Mouse (Mus musculus) T-cell, adult 2 months (primary cell): ENCODE measurements around the gene Atp6v1e2.

Experiments
- DNase-seq: peaks from one replicate; pipeline ENCODE4 v3.0.0; 2022; ENCODE audit warnings: low spot score

Gene Atp6v1e2

GRCm38 (mm10) chr17:86964502-86964901 lies 16.8 kb upstream of the Atp6v1e2 start:
- no peak for DNase-seq

GRCm38 (mm10) chr17:86964041-86964440 lies 16.3 kb upstream of the Atp6v1e2 start:
- no peak for DNase-seq

- DNase-seq: no peak
These were observed 15.8 kb upstream of the Atp6v1e2 start for GRCm38 (mm10) chr17:86963586-86963902.

- DNase-seq: peak; percentile 46
These were observed 15.3 kb upstream of the Atp6v1e2 start, which contains the start of gene Rhoq for GRCm38 (mm10) chr17:86962894-86963585. Gene Rhoq, plus strand, starts transcription at chr17:86963082.

- DNase-seq: peak; percentile 79
These were observed 14.7 kb upstream of the Atp6v1e2 start for GRCm38 (mm10) chr17:86962297-86962893.

GRCm38 (mm10) chr17:86961301-86961841 lies 13.7 kb upstream of the Atp6v1e2 start:
- DNase-seq: no peak

GRCm38 (mm10) chr17:86957968-86958367 lies 10.3 kb upstream of the Atp6v1e2 start:
- DNase-seq: peak; percentile 69

- DNase-seq: no peak
These were observed 9.5 kb upstream of the Atp6v1e2 start for GRCm38 (mm10) chr17:86957239-86957638.

- no peak for DNase-seq
These were observed 1.1 kb upstream of the Atp6v1e2 start for GRCm38 (mm10) chr17:86948801-86949200.

GRCm38 (mm10) chr17:86946078-86946477 lies 1.6 kb downstream of the Atp6v1e2 start:
- DNase-seq: no peak

GRCm38 (mm10) chr17:86943158-86943557 lies 4.5 kb downstream of the Atp6v1e2 start:
- no peak for DNase-seq

- no peak for DNase-seq
These were observed 5.6 kb downstream of the Atp6v1e2 start for GRCm38 (mm10) chr17:86942112-86942511.

- no peak for DNase-seq
These were observed 9.0 kb downstream of the Atp6v1e2 start for GRCm38 (mm10) chr17:86938683-86939082.

GRCm38 (mm10) chr17:86937497-86938155 lies 10.1 kb downstream of the Atp6v1e2 start:
- DNase-seq: peak; percentile 54

GRCm38 (mm10) chr17:86937064-86937463 lies 10.6 kb downstream of the Atp6v1e2 start:
- DNase-seq: no peak

GRCm38 (mm10) chr17:86932896-86933295 lies 14.8 kb downstream of the Atp6v1e2 start:
- DNase-seq: no peak

- no peak for DNase-seq
These were observed 17.7 kb downstream of the Atp6v1e2 start for GRCm38 (mm10) chr17:86929981-86930380.

- no peak for DNase-seq
These were observed 18.3 kb downstream of the Atp6v1e2 start for GRCm38 (mm10) chr17:86929355-86929754.

GRCm38 (mm10) chr17:86926836-86927235 lies 20.9 kb downstream of the Atp6v1e2 start:
- DNase-seq: no peak

GRCm38 (mm10) chr17:86924679-86925078 lies 23.0 kb downstream of the Atp6v1e2 start:
- no peak for DNase-seq

GRCm38 (mm10) chr17:86919729-86920128 lies 28.0 kb downstream of the Atp6v1e2 start:
- DNase-seq: no peak

- peak; percentile 22 for DNase-seq
These were observed 28.9 kb downstream of the Atp6v1e2 start for GRCm38 (mm10) chr17:86918786-86919185.

GRCm38 (mm10) chr17:86917048-86917447 lies 30.6 kb downstream of the Atp6v1e2 start, which contains the start of gene Tmem247:
Gene Tmem247, plus strand, starts transcription at chr17:86917348.
- DNase-seq: no peak
